Mouse (Mus musculus) cerebellum, adult 11 months (tissue): Measurements from ENCODE around the gene Mrps25.

ENCODE experiments used
- DNase-seq: peaks from one replicate; pipeline ENCODE4 v3.0.0; 2022

Gene Mrps25

GRCm38 (mm10) chr6:92124547-92124946 lies 59.3 kb downstream of the Mrps25 start:
- no peak for DNase-seq
